Mouse (Mus musculus) midbrain, embryonic 14.5 days (tissue): ENCODE measurements around the gene 9330161L09Rik. TPM values are rescaled to one million over a fixed set of nuclear protein-coding genes. Genes with fewer than 3 reads are reported as not detected.

Experiments used
- ATAC-seq: fragments of 200-750 bp; cut with Nextera tagmentation; 2 replicates; pipeline ENCODE4 v1.8.0; 2017; ENCODE audit warnings: moderate number of reproducible peaks, moderate library complexity; ENCODE audit not compliant: low FRiP score, low TSS enrichment
- DNase-seq: peaks from one replicate; pipeline ENCODE4 v3.0.0-alpha.2; 2015
- H3K27ac ChIP-seq: fragments of 300-500 bp; sonication (generic); replicated peaks from 2 replicates; pipeline ENCODE4 v1.5.1; 2014; ENCODE audit warnings: mild to moderate bottlenecking, low read depth, low read length, moderate library complexity
- H3K27me3 ChIP-seq: fragments of 300-500 bp; sonication (generic); 2 replicates; pipeline ENCODE4 v1.6.1; 2014; ENCODE audit warnings: low read length, control low read depth, mixed read lengths; ENCODE audit not compliant: control insufficient read depth, insufficient read depth
- H3K36me3 ChIP-seq: fragments of 300-500 bp; sonication (generic); 2 replicates; pipeline ENCODE4 v1.6.1; 2014; ENCODE audit warnings: low read length, control low read depth; ENCODE audit not compliant: control insufficient read depth, insufficient read depth
- H3K4me1 ChIP-seq: fragments of 300-500 bp; sonication (generic); 2 replicates; pipeline ENCODE4 v1.6.1; 2014; ENCODE audit warnings: mild to moderate bottlenecking, antibody characterized with exemption, low read length, control low read depth; ENCODE audit not compliant: control insufficient read depth, insufficient read depth
- H3K4me2 ChIP-seq: fragments of 300-500 bp; sonication (generic); 2 replicates; pipeline ENCODE4 v1.6.1; 2014; ENCODE audit warnings: mild to moderate bottlenecking, low read length, moderate library complexity
- H3K4me3 ChIP-seq: fragments of 300-500 bp; sonication (generic); replicated peaks from 2 replicates; pipeline ENCODE4 v1.5.1; 2014; ENCODE audit warnings: low read depth, low read length
- H3K9ac ChIP-seq: fragments of 300-500 bp; sonication (generic); replicated peaks from 2 replicates; pipeline ENCODE4 v1.6.1; 2014; ENCODE audit warnings: mild to moderate bottlenecking, low read length, moderate library complexity
- H3K9me3 ChIP-seq: fragments of 300-500 bp; sonication (generic); 2 replicates; pipeline ENCODE4 v1.6.1; 2016; ENCODE audit warnings: low read length, control low read depth, mixed read lengths; ENCODE audit not compliant: control insufficient read depth
- WGBS: fragments of 180-500 bp; shearing (Covaris S2); extraction: QIAGEN DNeasy Blood & Tissue Kit; methylation state at CpG from one replicate; pipeline ENCODE4 v1.1.7; 2014; 5-methylcytosine and 5-hydroxymethylcytosine counted together
- polyA plus RNA-seq: library from polyadenylated mRNA; unstranded; fragments of >200 nt; fragmentation: Nextera tagmentation; extraction: Ambion mirVana; gene quantifications from 2 replicates; pipeline ENCODE4 v1.2.1, GENCODE M21; 2014

The 9330161L09Rik gene
- polyA plus RNA-seq, 1 experiment from 2014 or later = 2.2 TPM

DNA sequence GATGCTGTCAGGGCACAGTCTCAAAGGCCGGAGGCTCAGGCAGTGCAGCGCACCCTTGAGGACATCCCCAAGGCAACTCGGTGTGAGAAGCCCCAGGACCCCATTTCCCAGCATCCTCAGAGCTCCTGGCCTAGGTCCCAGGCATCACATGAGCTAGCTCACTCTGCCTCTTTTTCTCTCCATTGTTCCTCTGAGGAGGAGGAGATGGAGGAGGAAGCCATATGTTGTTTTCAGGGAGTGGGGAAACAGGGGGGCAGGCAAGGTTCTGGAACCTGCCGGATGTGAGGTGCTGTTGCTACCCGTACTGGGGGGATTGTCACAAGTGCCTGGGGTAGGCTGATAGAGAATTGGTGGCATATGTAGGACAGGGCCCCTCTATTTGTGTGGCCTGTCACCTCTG lies 31.5 kb downstream of the 9330161L09Rik start:
- H3K27ac ChIP-seq = no peak overlapping the region
- H3K9ac ChIP-seq = no peak overlapping the region
- no peaks in the 10 kb centered on the region for H3K27me3 ChIP-seq
- no peak overlapping the region for H3K4me3 ChIP-seq
- no peaks in the 10 kb centered on the region for H3K36me3 ChIP-seq
- WGBS = 74% methylated on average over 5 of the region's 5 CpGs
- ATAC-seq (no peak), DNase-seq (peak; percentile 42)
- no peaks in the 10 kb centered on the region for H3K4me1 ChIP-seq
- H3K9me3 ChIP-seq = no peaks in the 10 kb centered on the region
- no peak overlapping the region for H3K4me2 ChIP-seq

- H3K27me3 ChIP-seq = no peaks in the 10 kb centered on the region
- no peaks in the 10 kb centered on the region for H3K9me3 ChIP-seq
- no peaks in the 10 kb centered on the region for H3K36me3 ChIP-seq
- H3K4me1 ChIP-seq = no peaks in the 10 kb centered on the region
- H3K9ac ChIP-seq = no peak overlapping the region
- ATAC-seq (no peak), DNase-seq (no peak)
- no peak overlapping the region for H3K27ac ChIP-seq
- WGBS = 81% methylated on average over 8 of the region's 8 CpGs
- H3K4me2 ChIP-seq = no peak overlapping the region
- no peak overlapping the region for H3K4me3 ChIP-seq
These were observed 33.9 kb downstream of the 9330161L09Rik start for GRCm38 (mm10) chr12:103373530-103374236.

- no peaks in the 10 kb centered on the region for H3K36me3 ChIP-seq
- no peaks in the 10 kb centered on the region for H3K9me3 ChIP-seq
- DNase-seq = peak; percentile 74
- H3K27ac ChIP-seq = no peak overlapping the region
- H3K9ac ChIP-seq = no peak overlapping the region
- 29% methylated on average over 6 of the region's 6 CpGs for WGBS
- no peaks in the 10 kb centered on the region for H3K27me3 ChIP-seq
- H3K4me2 ChIP-seq = no peak overlapping the region
- no peaks in the 10 kb centered on the region for H3K4me1 ChIP-seq
- ATAC-seq = no peak
- no peak overlapping the region for H3K4me3 ChIP-seq
These were observed 35.9 kb downstream of the 9330161L09Rik start for GRCm38 (mm10) chr12:103371711-103372110.

DNA sequence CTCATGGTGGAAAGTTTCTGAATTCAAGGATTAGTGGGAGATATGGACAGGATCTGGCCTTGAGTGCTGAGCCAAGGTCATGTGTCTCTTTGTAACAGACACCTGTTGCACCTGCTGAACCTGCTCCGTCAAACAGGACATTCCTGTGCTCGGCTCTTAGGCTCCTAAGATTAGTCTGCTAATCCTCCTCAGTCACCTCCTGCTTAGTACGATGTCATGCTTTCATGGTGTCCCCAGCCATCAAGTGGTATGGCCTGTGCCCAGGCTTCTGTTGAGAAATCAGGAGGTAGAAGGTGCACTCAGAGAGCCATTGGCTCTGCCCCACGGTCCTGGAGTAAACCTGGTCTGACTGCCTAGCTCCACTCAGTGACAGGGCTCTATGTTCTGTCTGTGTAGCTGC lies 36.8 kb downstream of the 9330161L09Rik start:
- Histone ChIP-seq H3K4me2 (no peak overlapping the region), H3K9ac (no peak overlapping the region), H3K36me3 (no peaks in the 10 kb centered on the region), H3K4me3 (no peak overlapping the region), H3K4me1 (no peaks in the 10 kb centered on the region), H3K9me3 (no peaks in the 10 kb centered on the region), H3K27ac (no peak overlapping the region), H3K27me3 (no peaks in the 10 kb centered on the region)
- DNase-seq = no peak
- 71% methylated on average over 4 of the region's 4 CpGs for WGBS
- no peak for ATAC-seq

GRCm38 (mm10) chr12:103368777-103369176 lies 38.8 kb downstream of the 9330161L09Rik start:
- Histone ChIP-seq H3K9me3 (no peaks in the 10 kb centered on the region), H3K4me3 (no peak overlapping the region), H3K27ac (no peak overlapping the region), H3K27me3 (no peaks in the 10 kb centered on the region), H3K9ac (no peak overlapping the region), H3K36me3 (no peaks in the 10 kb centered on the region), H3K4me2 (no peak overlapping the region), H3K4me1 (no peaks in the 10 kb centered on the region)
- ATAC-seq (no peak), DNase-seq (no peak)
- 68% methylated on average over 2 of the region's 2 CpGs for WGBS

- no peak overlapping the region for H3K4me3 ChIP-seq
- no peak for ATAC-seq
- H3K4me2 ChIP-seq = no peak overlapping the region; the same call in 1 of the 2 replicates
- WGBS = 79% methylated on average over 7 of the region's 7 CpGs
- H3K27me3 ChIP-seq = no peaks in the 10 kb centered on the region
- H3K9me3 ChIP-seq = no peaks in the 10 kb centered on the region
- no peak overlapping the region for H3K9ac ChIP-seq
- H3K4me1 ChIP-seq = no peaks in the 10 kb centered on the region
- H3K27ac ChIP-seq = no peak overlapping the region
- no peak for DNase-seq
- H3K36me3 ChIP-seq = no peaks in the 10 kb centered on the region
These were observed 39.3 kb downstream of the 9330161L09Rik start for GRCm38 (mm10) chr12:103368326-103368669.

- Histone ChIP-seq H3K27me3 (no peaks in the 10 kb centered on the region), H3K9ac (no peak overlapping the region), H3K4me2 (peak overlapping the region; percentile 15; the same call in 1 of the 2 replicates), H3K4me3 (no peak overlapping the region), H3K36me3 (no peaks in the 10 kb centered on the region), H3K27ac (no peak overlapping the region), H3K4me1 (no peaks in the 10 kb centered on the region), H3K9me3 (no peaks in the 10 kb centered on the region)
- DNase-seq = peak; percentile 89
- ATAC-seq = peak; percentile 74
- WGBS = 18% methylated on average over 18 of the region's 18 CpGs
These were observed 39.8 kb downstream of the 9330161L09Rik start for GRCm38 (mm10) chr12:103367620-103368325.

DNA sequence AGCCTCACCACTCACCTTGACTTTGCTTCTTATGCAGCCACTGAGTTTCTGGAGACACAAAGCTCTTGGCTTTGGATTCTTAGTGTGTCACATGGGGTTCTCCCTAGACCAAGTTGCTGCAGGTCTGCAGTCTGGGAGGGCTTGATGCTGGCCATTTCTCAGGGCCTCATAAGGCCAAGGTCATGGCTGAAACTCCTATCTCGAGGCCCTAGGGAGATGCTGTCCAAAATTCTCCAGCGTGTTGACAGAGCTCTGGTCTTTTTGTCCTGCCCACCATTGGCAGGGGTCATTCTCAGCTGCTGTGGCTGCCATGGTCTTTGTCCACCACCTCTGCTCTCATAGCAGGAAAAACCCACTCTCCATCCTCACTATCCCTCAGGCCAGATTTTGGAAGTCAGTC lies 40.4 kb downstream of the 9330161L09Rik start:
- no peaks in the 10 kb centered on the region for H3K4me1 ChIP-seq
- no peak overlapping the region for H3K4me3 ChIP-seq
- DNase-seq = no peak
- H3K36me3 ChIP-seq = no peaks in the 10 kb centered on the region
- H3K9ac ChIP-seq = no peak overlapping the region
- H3K9me3 ChIP-seq = no peaks in the 10 kb centered on the region
- H3K27me3 ChIP-seq = no peaks in the 10 kb centered on the region
- no peak overlapping the region for H3K4me2 ChIP-seq
- 83% methylated on average over 2 of the region's 2 CpGs for WGBS
- H3K27ac ChIP-seq = no peak overlapping the region
- no peak for ATAC-seq

GRCm38 (mm10) chr12:103362336-103362735 lies 45.3 kb downstream of the 9330161L09Rik start:
- DNase-seq (no peak), ATAC-seq (no peak)
- WGBS = 74% methylated on average over 3 of the region's 3 CpGs
- Histone ChIP-seq H3K27me3 (no peaks in the 10 kb centered on the region), H3K4me3 (no peak overlapping the region), H3K9ac (no peak overlapping the region), H3K27ac (no peak overlapping the region), H3K4me1 (no peaks in the 10 kb centered on the region), H3K4me2 (no peak overlapping the region), H3K9me3 (no peaks in the 10 kb centered on the region), H3K36me3 (no peaks in the 10 kb centered on the region)
